Mouse (Mus musculus): ENCODE measurements around the gene Spc25.

DNA sequence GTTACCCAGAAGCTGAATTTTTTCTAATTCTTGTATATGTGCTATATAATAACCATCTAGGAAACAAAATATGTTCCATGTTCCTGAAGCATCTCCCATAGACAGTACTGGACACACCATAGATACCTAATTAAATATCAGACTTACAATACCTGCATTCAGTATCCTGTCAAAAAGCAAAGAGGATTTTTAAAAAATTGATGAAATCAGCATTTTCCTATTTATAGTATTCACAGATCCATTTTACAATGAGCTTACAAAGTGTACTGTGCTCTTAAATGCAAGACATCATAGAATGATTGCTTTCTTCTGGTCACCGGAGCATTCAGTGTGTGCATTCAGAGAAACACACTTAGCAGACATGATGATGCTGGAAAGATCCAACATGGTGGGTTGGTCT lies 41.1 kb upstream of the Spc25 start:
- TF ChIP-seq POLR2A (IDR thresholded peaks at IDR 0.05; ENCODE audit: insufficient read depth, low read length) (no peak), EP300 (IDR thresholded peaks at IDR 0.05; ENCODE audit: insufficient read depth, low read depth, low read length) (no peak), CTCF (IDR thresholded peaks at IDR 0.05; ENCODE audit: low read depth, low read length) (no peak)

All from ES-Bruce4 (cell line).